Mouse (Mus musculus): ENCODE data around the gene Podnl1.

Podnl1 gene

GRCm38 (mm10) chr8:84128277-84128676, 2.5 kb downstream of the Podnl1 start:
- no peak for DNase-seq

DNA sequence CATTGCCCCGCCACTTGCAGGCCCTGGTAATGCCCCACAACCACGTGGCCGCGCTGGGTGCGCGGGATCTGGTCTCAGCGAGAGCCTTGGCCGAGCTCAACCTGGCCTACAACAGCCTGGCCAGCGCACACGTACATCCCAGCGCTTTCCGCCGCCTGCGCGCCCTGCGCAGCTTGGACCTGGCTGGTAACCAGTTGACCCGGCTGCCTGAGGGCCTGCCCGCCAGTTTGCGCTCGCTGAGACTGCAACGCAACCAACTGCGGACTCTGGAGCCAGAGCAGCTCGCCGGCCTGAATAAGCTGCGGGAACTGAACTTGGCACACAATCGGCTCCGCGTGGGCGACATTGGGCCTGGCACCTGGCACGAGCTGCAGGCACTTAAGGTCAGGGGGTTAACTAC, 5.0 kb downstream of the Podnl1 start:
- DNase-seq, result peak; percentile 78

GRCm38 (mm10) chr8:84132225-84132624, 6.4 kb downstream of the Podnl1 start:
- no peak for DNase-seq

DNA sequence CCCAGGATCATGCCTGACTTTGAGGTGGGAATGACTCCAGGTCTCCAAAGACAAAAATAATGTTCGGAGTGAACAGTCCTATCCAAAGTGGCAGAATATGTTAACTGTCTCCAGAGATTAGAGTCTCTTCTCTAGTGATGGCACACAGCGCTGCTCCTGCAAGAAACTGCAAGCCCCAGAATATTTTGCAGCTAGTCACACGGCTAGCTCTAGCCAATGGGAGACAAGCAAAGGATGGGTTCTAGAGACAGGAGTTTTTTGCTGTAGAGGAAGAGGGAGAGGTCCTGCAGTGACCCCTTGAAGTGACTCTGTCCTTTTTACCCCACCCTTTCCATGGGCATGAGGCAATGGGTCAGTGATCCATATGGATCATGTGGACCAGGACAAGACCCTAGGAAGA, 12.1 kb downstream of the Podnl1 start:
- DNase-seq, result no peak

DNA sequence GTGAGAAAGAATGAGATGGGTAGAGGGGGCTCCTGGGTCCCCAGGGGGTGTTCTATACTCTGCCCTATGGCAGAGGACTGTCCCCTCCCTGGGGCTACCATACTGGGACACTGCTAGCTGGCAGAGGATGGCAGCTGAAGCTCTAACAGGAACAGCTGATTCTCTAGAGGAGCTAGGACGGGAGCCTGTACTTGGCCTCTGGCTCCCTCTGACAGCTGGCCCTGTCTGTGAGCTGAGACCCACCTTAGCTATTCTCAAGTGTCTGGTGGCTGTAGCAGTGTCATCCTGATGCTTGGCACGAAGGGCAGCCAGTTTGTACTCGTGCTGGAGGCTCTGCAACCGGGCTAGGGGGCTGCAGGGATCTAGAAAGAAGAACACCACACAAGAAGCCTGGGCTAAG, 15.0 kb downstream of the Podnl1 start:
- DNase-seq, result no peak

DNA sequence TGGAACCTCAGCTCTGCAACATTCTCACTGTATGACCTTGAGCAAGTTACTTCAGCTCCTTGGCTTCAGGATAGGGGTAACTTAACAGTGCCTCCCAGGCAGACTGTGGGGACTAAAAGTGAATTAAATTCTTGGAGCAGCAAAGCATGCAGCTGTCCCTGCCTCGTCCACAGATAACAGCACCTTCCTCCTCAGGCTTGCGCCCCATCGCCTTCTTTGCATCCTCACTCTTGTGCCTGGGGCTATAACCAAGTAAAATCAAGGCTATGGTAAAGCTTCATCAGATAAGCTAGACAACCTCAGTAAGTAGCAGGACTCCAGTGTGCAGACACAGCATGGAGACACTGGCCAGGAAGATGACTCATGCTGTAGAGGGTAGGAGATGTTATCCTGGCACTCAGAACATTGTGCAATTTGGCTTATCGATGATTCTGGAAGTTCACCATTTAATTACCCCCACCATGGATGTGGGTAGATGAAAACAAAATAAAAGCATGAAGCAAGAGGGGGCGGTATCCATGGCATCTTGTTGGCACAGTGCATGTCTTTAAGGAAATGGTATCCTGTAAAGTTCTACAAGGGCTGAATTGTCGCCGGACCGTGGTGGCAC, 19.0 kb downstream of the Podnl1 start:
- DNase-seq, result no peak

GRCm38 (mm10) chr8:84147324-84147766, 21.6 kb downstream of the Podnl1 start:
- DNase-seq, result no peak

GRCm38 (mm10) chr8:84147769-84148530, 22.2 kb downstream of the Podnl1 start, which contains the start of the genes Cc2d1a and 4930432K21Rik:
Gene Cc2d1a (minus strand): TSS chr8:84147936.
Gene 4930432K21Rik (plus strand): TSS chr8:84148025.
- DNase-seq, result peak; percentile 97

DNA sequence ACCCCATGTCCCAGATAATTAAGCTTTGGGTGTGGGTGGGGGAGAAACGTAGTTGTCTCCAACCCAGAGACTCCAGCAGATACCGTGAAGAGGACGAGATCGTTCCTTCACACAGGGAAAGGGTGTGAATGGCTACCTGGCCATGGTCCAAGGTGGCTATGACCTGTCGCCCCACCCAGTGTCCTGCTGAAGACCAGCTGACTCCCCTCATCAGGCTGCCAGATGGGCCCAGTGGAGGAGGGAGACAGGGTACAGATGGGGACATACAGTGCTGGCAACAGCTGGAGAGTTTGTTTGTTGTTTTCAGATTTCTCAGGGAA, 22.7 kb downstream of the Podnl1 start:
- DNase-seq, result peak; percentile 41

DNA sequence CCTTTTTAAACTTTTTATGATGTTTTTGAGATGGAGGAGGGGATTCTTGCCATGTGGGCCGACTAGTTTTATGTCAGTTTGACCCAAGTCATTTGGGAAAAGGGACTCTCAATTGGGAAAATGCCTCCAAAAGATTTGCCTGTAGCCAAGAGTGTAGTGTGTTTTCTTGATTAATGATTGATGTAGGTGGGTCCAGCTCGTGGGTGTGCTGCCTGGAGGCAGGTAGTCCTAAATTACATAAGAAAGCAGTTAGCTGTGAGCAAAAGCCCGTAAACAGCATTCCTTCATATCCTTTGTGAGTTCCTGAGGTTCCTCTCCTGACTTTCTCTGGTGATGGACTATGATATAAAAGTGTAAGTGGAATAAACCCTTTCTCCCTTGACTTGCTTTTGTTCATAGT, 23.4 kb downstream of the Podnl1 start:
- DNase-seq, result no peak

GRCm38 (mm10) chr8:84157620-84158019, 31.8 kb downstream of the Podnl1 start:
- DNase-seq, result no peak

GRCm38 (mm10) chr8:84167696-84168095, 41.9 kb downstream of the Podnl1 start:
- no peak for DNase-seq

- no peak for DNase-seq
These were observed 44.3 kb downstream of the Podnl1 start for GRCm38 (mm10) chr8:84170096-84170495.

- peak; percentile 73 for DNase-seq
These were observed 48.1 kb downstream of the Podnl1 start for GRCm38 (mm10) chr8:84173861-84174260.

DNA sequence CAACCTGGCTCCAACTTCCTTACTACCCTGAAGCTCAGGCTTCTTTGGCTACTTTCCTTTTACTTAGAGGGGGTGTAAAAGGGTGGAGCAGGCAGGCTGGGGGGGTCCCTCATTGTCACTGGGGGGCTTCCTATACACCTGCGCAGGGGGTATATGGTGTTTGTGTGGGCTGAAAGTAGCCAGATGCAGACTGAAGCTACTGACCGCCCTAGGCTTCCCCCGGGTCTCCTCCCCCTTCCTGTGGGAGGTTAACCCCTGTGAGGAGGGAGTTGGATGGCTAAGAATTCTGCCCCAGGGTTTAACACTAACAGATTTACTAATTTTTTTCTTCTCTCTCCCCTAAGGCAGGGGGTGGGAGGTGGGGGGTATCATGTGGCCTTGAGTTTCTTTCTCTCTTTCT, 50.8 kb downstream of the Podnl1 start:
- no peak for DNase-seq

DNA sequence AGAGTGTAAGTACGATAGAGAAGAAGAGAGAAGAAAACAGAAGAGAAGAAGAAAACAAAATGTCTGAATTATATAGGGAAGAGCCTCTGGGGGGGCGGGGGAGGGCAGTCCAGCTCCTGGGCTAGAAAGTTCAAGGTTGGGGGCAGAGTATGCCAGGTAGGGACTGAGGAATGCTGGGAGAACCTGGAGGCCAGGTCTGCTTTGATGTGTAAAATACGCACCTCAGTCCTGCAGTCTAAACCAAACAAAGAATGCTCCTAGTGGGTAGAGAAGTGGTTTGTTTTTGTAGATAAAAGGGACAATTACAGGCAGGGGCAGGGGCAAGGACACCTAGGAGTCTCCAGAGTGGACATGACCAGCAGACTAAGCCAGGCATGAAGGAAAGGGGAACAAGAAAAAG, 51.6 kb downstream of the Podnl1 start:
- no peak for DNase-seq

DNA sequence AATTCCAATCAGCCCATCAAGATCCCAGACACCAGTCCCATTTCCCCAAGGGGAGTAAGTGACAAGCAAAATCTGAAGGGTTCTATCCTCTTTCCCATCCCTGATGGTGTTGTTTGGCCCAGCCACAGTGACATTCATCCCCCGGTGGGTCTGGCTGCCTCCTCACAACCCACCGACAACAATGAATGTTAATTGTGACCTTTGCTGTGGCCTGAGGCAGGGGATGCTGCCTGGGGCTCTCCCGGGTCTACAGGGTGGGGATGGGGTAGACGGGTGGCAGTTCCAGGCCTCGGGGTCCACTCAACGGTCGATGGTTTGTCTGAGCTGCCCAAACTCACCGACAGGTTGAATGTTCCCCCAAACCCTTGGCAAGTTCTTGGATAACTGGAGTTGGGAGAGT, 52.8 kb downstream of the Podnl1 start:
- DNase-seq, result no peak

DNA sequence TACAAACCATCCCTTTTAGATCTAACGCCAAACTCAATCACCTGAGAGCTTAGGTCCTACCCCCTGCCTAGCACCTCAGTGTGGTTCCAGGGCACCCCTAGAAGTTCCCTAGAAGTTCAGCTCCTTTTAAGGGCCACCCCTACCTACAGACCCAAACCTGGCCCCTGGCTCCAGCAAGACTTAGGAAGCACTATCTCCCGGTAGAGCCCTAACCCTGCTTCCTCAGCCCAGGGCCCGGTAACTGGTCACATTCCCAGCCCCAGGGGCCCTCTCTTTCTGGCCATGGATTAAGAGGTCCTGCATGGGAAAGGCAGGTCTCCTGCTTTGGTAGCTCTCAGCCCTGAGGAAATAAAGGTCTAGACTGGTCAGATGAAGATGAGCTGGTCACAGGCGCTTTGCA, 54.2 kb downstream of the Podnl1 start:
- DNase-seq, result no peak

DNA sequence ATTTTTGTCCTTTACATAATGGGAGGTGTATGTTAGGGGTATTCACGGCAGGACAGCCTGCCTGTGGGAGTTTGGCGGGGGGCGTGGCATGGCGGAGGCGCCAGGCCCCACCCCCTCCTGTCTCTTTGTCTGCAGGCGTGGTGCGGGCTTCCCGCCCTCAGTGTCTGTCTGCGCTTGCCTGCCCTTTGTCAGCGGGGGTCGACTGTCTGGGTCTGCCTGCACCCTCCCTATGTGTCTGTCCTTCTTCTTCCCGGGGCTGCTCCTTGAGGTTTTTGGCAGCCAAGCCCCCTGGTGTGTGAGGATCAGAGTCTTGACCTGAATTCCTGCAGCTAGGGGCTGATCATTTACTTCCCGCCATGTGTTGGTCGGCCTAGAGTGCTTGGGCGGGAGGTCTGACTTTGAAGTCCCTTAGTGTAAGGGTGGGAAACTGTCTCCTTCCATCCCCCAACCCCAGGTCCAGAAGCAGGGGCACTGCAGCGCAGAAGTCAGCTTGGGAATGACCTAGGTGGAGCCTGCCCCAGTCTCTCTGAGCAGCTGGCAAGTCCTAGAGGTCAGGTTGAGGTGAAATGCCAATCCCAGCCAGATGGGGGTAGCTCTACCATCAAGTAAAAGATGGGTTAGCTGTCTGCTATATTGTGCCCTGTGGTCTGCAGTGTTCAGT, 54.9 kb downstream of the Podnl1 start:
- no peak for DNase-seq

All from cerebellum, adult 11 months (tissue).